Mouse (Mus musculus) heart, embryonic 15.5 days (tissue): ENCODE measurements around the gene Mfap4. TPM values are rescaled to one million over a fixed set of nuclear protein-coding genes. Genes with fewer than 3 reads are reported as not detected.

Experiments
- ATAC-seq: fragments of 200-750 bp; cut with Nextera tagmentation; replicated peaks from 2 replicates; pipeline ENCODE4 v1.8.0; 2017; ENCODE audit warnings: low read depth, moderate TSS enrichment; ENCODE audit not compliant: insufficient number of reproducible peaks, insufficient read depth, low FRiP score
- H3K27ac ChIP-seq: fragments of 300-500 bp; sonication (generic); 2 replicates; pipeline ENCODE4 v1.5.1; 2015; ENCODE audit warnings: mild to moderate bottlenecking, inconsistent platforms
- H3K27me3 ChIP-seq: fragments of 300-500 bp; sonication (generic); 2 replicates; pipeline ENCODE4 v1.6.1; 2015; ENCODE audit warnings: inconsistent platforms
- H3K36me3 ChIP-seq: fragments of 300-500 bp; sonication (generic); 2 replicates; pipeline ENCODE4 v1.6.1; 2015; ENCODE audit warnings: mild to moderate bottlenecking, inconsistent platforms
- H3K4me1 ChIP-seq: fragments of 300-500 bp; sonication (generic); replicated peaks from 2 replicates; pipeline ENCODE4 v1.6.1; 2015; ENCODE audit warnings: inconsistent platforms
- H3K4me2 ChIP-seq: fragments of 300-500 bp; sonication (generic); 2 replicates; pipeline ENCODE4 v1.6.1; 2015; ENCODE audit warnings: inconsistent platforms, mild to moderate bottlenecking, moderate library complexity
- H3K4me3 ChIP-seq: fragments of 300-500 bp; sonication (generic); 2 replicates; pipeline ENCODE4 v1.5.1; 2015; ENCODE audit warnings: mild to moderate bottlenecking, inconsistent platforms
- H3K9ac ChIP-seq: fragments of 300-500 bp; sonication (generic); 2 replicates; pipeline ENCODE4 v1.6.1; 2015; ENCODE audit warnings: mild to moderate bottlenecking, inconsistent platforms
- H3K9me3 ChIP-seq: fragments of 300-500 bp; sonication (generic); replicated peaks from 2 replicates; pipeline ENCODE4 v1.6.1; 2016; ENCODE audit warnings: inconsistent platforms
- WGBS: fragments of 180-500 bp; shearing (Covaris S2); methylation state at CpG from one replicate; pipeline ENCODE4 v1.1.7; 2015; ENCODE audit warnings: mixed read lengths; 5-methylcytosine and 5-hydroxymethylcytosine counted together
- polyA plus RNA-seq: library from polyadenylated mRNA; unstranded; fragments of >200 nt; fragmentation: Nextera tagmentation; extraction: Ambion mirVana; gene quantifications from 2 replicates; pipeline ENCODE4 v1.2.1, GENCODE M21; 2015

Gene Mfap4
- polyA plus RNA-seq, 1 experiment from 2014 or later, result 160 TPM

- H3K36me3 ChIP-seq, result peaks cover 13% of the 10 kb centered on the region
- no peaks in the 10 kb centered on the region for H3K9me3 ChIP-seq
- no peak overlapping the region for H3K9ac ChIP-seq
- WGBS, result 29% methylated on average over 10 of the region's 10 CpGs
- peak overlapping the region; percentile 43 for H3K4me2 ChIP-seq
- no peaks in the 10 kb centered on the region for H3K27me3 ChIP-seq
- H3K27ac ChIP-seq, result peak overlapping the region; percentile 83
- H3K4me1 ChIP-seq, result peaks cover 34% of the 10 kb centered on the region
- ATAC-seq, result no peak
- H3K4me3 ChIP-seq, result peak overlapping the region; percentile 3; the same call in 1 of the 2 replicates
Observed at GRCm38 (mm10) chr11:61484256-61484612, 997 bp upstream of the Mfap4 start.

- Histone ChIP-seq H3K9me3 (no peaks in the 10 kb centered on the region), H3K36me3 (peaks cover 28% of the 10 kb centered on the region), H3K9ac (peak overlapping the region; percentile 36; the same call in 1 of the 2 replicates), H3K27ac (peak overlapping the region; percentile 83), H3K27me3 (no peaks in the 10 kb centered on the region), H3K4me2 (peak overlapping the region; percentile 51), H3K4me3 (peak overlapping the region; percentile 41), H3K4me1 (peaks cover 34% of the 10 kb centered on the region)
- 52% methylated on average over 22 of the region's 22 CpGs for whole genome bisulfite sequencing
- no peak for ATAC-seq
Observed at GRCm38 (mm10) chr11:61485541-61486457, 568 bp downstream of the Mfap4 start.

DNA sequence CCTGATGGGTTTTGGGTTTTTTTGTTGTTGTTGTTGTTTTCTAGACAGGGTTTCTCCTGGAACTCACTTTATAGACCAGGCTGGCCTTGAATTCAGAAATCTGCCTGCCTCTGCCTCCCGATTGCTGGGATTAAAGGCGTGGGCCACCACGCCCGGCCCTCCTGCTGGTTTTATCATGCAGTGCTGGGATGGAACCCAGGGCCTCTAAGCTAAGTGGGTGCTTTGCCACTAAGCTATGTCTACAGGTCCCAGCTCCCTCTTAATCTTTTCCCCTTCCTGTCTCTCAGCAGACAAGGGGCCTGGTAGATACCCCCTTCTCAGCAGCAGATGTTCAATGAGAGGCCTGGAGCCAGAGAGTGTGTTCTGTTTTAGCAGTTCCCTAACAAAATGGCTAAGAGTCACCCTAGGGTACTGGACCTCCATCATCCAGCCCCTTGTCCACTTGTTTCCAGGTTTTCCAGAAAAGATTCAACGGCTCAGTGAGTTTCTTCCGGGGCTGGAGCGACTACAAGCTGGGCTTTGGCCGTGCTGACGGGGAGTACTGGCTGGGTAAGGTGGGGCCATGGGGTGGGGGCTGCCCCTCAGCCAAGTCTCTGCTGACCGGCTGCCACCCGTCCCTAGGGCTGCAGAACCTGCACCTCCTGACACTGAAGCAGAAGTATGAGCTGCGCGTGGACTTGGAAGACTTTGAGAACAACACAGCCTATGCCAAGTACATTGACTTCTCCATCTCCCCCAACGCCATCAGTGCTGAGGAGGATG lies 1.4 kb downstream of the Mfap4 start:
- WGBS, result 83% methylated on average over 14 of the region's 14 CpGs
- no peak overlapping the region for H3K9ac ChIP-seq
- ATAC-seq, result no peak
- peak overlapping the region; percentile 41 for H3K4me3 ChIP-seq
- peaks cover 37% of the 10 kb centered on the region for H3K36me3 ChIP-seq
- no peaks in the 10 kb centered on the region for H3K9me3 ChIP-seq
- H3K4me2 ChIP-seq, result peak overlapping the region; percentile 51
- H3K27me3 ChIP-seq, result no peaks in the 10 kb centered on the region
- H3K27ac ChIP-seq, result peak overlapping the region; percentile 83
- H3K4me1 ChIP-seq, result peaks cover 34% of the 10 kb centered on the region

- ATAC-seq, result 0 out of 2 replicates have a peak, but pooled peaks have one; percentile 29
- H3K27ac ChIP-seq, result peak overlapping the region; percentile 54
Observed at GRCm38 (mm10) chr11:61487401-61487800, 2.2 kb downstream of the Mfap4 start.

DNA sequence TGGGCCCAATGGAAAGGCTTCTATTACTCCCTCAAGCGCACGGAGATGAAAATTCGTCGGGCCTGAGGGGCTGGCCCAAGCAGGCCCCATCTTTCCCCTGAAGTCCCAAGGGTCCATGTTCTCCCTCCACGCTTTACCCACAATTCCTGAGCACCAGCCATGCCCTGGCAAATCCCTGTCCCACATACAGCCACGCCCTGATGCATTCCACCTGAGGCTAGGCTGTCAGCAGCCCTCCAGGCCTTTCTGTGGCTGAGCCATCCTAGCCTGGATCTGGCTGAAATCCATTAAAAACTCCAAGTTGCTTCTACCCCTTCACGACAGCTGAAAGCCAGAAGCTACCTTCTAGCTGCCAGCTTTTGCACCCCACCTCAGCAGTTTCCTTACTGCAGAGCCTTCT lies 2.7 kb downstream of the Mfap4 start:
- H3K4me3 ChIP-seq, result no peak overlapping the region
- no peaks in the 10 kb centered on the region for H3K9me3 ChIP-seq
- H3K9ac ChIP-seq, result no peak overlapping the region
- H3K4me1 ChIP-seq, result peaks cover 39% of the 10 kb centered on the region
- peak overlapping the region; percentile 54 for H3K27ac ChIP-seq
- H3K36me3 ChIP-seq, result peaks cover 47% of the 10 kb centered on the region
- H3K4me2 ChIP-seq, result peak overlapping the region; percentile 51; the same call in 1 of the 2 replicates
- H3K27me3 ChIP-seq, result no peaks in the 10 kb centered on the region
- ATAC-seq, result no peak
- WGBS, result 84% methylated on average over 7 of the region's 7 CpGs

More at GRCm38 (mm10) chr11:61487401-61487800, 2.2 kb downstream of the Mfap4 start:
- H3K4me3 ChIP-seq, result peak overlapping the region; percentile 41; the same call in 1 of the 2 replicates
- no peaks in the 10 kb centered on the region for H3K27me3 ChIP-seq
- H3K4me1 ChIP-seq, result peaks cover 34% of the 10 kb centered on the region
- peaks cover 43% of the 10 kb centered on the region for H3K36me3 ChIP-seq
- peak overlapping the region; percentile 51; the same call in 1 of the 2 replicates for H3K4me2 ChIP-seq
- H3K9ac ChIP-seq, result no peak overlapping the region
- H3K9me3 ChIP-seq, result no peaks in the 10 kb centered on the region
- WGBS, result 16% methylated on average over 2 of the region's 2 CpGs

GRCm38 (mm10) chr11:61489085-61489484 lies 3.9 kb downstream of the Mfap4 start:
- no peaks in the 10 kb centered on the region for H3K27me3 ChIP-seq
- H3K9me3 ChIP-seq, result no peaks in the 10 kb centered on the region
- WGBS, result 89% methylated on average over 2 of the region's 2 CpGs
- H3K4me2 ChIP-seq, result no peak overlapping the region
- peaks cover 44% of the 10 kb centered on the region for H3K4me1 ChIP-seq
- no peak overlapping the region for H3K4me3 ChIP-seq
- no peak overlapping the region for H3K9ac ChIP-seq
- H3K36me3 ChIP-seq, result peaks cover 47% of the 10 kb centered on the region
- H3K27ac ChIP-seq, result no peak overlapping the region
- ATAC-seq, result no peak

- no peak overlapping the region for H3K4me3 ChIP-seq
- H3K9ac ChIP-seq, result no peak overlapping the region
- no peak overlapping the region for H3K27ac ChIP-seq
- no peak overlapping the region for H3K4me2 ChIP-seq
- ATAC-seq, result no peak
- no peaks in the 10 kb centered on the region for H3K9me3 ChIP-seq
- 94% methylated on average over 8 of the region's 8 CpGs for WGBS
- H3K4me1 ChIP-seq, result peaks cover 40% of the 10 kb centered on the region
- no peaks in the 10 kb centered on the region for H3K27me3 ChIP-seq
- peaks cover 47% of the 10 kb centered on the region for H3K36me3 ChIP-seq
Observed at GRCm38 (mm10) chr11:61489874-61490273, 4.6 kb downstream of the Mfap4 start.

GRCm38 (mm10) chr11:61490944-61491520 lies 5.8 kb downstream of the Mfap4 start:
- Histone ChIP-seq H3K9ac (no peak overlapping the region), H3K36me3 (peaks cover 47% of the 10 kb centered on the region)

DNA sequence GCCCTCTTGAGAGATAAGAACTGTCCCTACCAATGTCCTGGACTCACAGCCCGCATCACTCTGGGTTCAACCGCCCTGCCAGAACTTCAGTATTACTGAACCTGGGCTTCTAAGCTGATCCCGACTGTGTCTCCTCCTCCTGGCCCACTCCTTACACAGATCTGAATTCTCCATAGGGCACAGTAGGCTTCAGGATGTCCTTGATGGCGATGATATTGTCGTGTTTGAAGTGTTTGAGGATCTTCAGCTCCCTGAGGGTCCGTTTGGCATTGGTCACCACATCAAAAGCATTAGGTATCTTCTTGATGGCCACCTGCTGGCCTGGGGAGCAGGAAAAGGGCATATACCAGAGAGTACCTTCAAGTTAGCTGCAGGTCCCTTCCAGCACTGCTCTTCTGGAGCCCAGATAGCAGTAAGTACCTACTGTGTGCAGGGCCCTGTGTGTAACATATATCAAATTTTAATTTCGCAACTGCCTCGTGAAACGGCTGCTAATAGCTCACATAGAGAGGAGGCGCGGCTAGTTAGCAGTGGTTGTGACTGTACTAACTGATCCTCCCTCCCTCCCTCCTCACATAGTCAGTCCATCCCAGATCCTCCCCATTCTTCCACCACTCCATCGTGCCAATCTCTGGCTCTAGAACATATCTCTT lies 7.6 kb downstream of the Mfap4 start:
- WGBS, result 64% methylated on average over 12 of the region's 12 CpGs
- H3K4me3 ChIP-seq, result peak overlapping the region; percentile 78
- no peak overlapping the region for H3K27ac ChIP-seq
- no peaks in the 10 kb centered on the region for H3K27me3 ChIP-seq
- no peak for ATAC-seq
- H3K9me3 ChIP-seq, result no peaks in the 10 kb centered on the region
- peaks cover 21% of the 10 kb centered on the region for H3K4me1 ChIP-seq
- H3K4me2 ChIP-seq, result peak overlapping the region; percentile 84
- peaks cover 47% of the 10 kb centered on the region for H3K36me3 ChIP-seq
- H3K9ac ChIP-seq, result peak overlapping the region; percentile 65

More at GRCm38 (mm10) chr11:61490944-61491520, 5.8 kb downstream of the Mfap4 start:
- H3K9me3 ChIP-seq, result no peaks in the 10 kb centered on the region
- no peak for ATAC-seq
- WGBS, result 87% methylated on average over 22 of the region's 22 CpGs
- no peak overlapping the region for H3K27ac ChIP-seq
- H3K4me1 ChIP-seq, result peaks cover 35% of the 10 kb centered on the region
- H3K27me3 ChIP-seq, result no peaks in the 10 kb centered on the region
- H3K4me3 ChIP-seq, result no peak overlapping the region
- no peak overlapping the region for H3K4me2 ChIP-seq

- Histone ChIP-seq H3K36me3 (peaks cover 41% of the 10 kb centered on the region), H3K4me3 (peak overlapping the region; percentile 78), H3K9me3 (no peaks in the 10 kb centered on the region), H3K27ac (peak overlapping the region; percentile 79), H3K4me2 (peak overlapping the region; percentile 84), H3K9ac (peak overlapping the region; percentile 65), H3K27me3 (no peaks in the 10 kb centered on the region), H3K4me1 (peaks cover 17% of the 10 kb centered on the region)
- peak; percentile 53 for ATAC-seq
- under 1% methylated on average over 50 of the region's 50 CpGs for whole genome bisulfite sequencing
Observed at GRCm38 (mm10) chr11:61493525-61494128, 8.4 kb downstream of the Mfap4 start.
